Mouse (Mus musculus) layer of hippocampus, adult 11-12 months (tissue): ENCODE data around the gene Ciz1.

Experiments used
- DNase-seq: peaks from one replicate; pipeline ENCODE4 v3.0.0; 2022; ENCODE audit warnings: low spot score

The Ciz1 gene

DNA sequence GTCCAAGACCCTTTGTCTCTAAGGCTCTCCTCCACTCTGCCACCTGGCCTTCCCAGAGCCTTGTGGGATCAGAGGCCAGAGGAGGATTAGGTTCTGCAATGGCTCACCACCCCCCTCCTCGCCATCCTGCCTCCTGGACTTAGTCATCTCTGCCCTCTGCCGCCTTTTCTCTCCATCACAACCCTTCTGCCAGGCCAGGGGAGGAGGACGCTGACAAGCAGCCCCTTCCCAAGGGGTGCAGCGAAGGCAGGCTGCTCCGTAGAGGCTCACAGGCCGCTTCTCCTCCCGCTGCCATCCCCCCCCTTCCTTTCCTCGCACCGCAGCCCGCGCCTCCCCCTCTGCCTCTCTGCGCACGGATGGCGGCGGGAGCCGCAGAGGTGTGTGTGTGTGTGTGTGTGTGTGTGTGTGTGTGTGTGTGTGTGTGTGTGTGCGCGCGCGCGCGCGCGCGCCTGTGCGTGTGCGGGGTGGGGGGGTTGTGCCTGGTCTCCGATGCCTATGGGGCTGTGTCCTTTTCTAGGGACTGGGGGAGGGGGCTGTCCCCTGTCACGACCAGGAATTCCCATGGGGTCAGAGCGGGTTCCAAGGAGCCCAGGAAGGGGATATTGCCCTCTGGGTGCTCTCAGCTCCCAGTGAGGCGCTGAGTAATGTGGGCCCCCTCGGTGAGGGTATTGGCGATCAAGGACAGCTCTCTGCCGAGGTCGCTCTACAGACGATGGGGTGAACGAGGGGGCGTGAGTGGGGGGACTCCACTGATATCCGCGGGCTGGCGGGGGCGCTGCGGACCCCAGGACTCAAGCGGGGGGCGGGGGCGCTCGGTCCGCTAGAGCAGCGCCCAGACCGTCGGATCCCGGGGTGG, at the start of gene Ciz1:
Ciz1 (plus strand) TSS at position 177 of the 856 bp plus-strand sequence.
- peak; percentile 52 for DNase-seq

- DNase-seq = no peak
These were observed 49.2 kb upstream of the Ciz1 start for GRCm38 (mm10) chr2:32302952-32303351.

DNA sequence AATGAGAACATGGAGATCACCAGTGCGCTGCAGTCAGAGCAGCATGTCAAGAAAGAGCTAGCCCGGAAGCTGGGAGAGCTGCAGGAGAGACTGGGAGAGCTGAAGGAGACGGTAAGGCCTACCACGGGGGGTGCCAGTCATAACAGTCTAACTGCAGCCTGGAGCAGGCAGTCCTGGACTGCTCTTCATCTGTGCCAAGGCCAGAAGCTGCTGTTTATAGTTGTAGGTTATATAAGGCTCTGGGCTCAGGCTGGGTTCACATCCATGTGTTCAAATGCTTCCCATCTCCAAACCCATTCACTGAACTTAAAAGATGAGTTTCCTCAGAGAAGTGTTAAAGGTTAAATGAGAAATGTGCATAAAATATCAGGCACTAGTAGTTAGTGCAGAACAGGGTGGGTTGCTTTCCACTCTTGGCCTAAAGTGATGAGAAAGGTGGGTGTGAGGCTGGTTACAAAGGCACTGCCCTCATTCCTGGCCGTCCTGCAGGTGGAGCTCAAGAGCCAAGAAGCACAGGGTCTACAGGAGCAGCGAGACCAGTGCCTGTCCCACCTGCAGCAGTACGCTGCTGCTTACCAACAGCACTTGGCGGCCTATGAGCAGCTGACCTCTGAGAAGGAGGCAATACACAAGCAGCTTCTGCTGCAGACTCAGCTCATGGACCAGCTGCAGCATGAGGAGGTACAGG, 47.8 kb upstream of the Ciz1 start:
- DNase-seq = no peak

GRCm38 (mm10) chr2:32305668-32306067, 46.5 kb upstream of the Ciz1 start:
- DNase-seq = no peak

GRCm38 (mm10) chr2:32306176-32306575, 46.0 kb upstream of the Ciz1 start:
- DNase-seq = no peak

GRCm38 (mm10) chr2:32307247-32307798, 44.8 kb upstream of the Ciz1 start:
- no peak for DNase-seq

DNA sequence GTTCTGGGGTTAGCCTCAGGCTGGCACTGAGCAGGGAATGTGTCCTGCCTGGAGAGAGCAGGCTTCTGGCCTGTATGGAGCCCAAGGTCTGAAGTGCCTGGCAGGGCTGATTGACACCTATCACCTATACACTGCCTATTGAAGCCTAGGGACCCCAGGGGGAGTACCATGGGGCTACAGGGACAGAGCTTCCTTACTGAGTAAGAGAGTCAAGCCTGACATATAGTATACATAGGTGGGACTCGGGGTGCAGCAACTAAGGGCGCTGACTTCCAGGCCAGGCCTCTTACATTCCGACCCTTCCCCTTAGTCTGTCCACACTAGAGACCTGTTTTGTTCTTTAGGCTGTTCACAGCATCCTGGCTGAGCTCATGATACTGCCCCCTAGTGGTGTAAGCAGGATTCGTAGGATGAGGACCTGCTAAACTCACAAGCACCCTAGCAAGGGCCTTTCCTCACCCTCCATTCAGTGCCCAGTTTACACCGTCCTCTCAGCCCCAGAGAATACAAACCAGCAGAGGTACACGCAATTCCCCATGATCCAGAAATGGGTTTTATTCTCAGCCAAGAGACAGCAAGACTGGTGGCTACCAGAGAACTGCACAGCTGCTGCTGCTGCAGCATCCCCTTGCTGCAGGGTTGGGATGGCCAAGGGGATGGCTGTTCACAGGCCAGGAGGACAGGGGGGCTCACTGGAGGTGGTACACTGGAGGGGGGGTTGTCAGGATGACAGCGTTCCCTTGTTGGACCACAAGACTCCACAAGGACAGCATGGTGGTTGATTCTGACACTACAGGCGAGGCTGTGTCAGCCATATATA, 44.0 kb upstream of the Ciz1 start:
- DNase-seq = peak; percentile 82

DNA sequence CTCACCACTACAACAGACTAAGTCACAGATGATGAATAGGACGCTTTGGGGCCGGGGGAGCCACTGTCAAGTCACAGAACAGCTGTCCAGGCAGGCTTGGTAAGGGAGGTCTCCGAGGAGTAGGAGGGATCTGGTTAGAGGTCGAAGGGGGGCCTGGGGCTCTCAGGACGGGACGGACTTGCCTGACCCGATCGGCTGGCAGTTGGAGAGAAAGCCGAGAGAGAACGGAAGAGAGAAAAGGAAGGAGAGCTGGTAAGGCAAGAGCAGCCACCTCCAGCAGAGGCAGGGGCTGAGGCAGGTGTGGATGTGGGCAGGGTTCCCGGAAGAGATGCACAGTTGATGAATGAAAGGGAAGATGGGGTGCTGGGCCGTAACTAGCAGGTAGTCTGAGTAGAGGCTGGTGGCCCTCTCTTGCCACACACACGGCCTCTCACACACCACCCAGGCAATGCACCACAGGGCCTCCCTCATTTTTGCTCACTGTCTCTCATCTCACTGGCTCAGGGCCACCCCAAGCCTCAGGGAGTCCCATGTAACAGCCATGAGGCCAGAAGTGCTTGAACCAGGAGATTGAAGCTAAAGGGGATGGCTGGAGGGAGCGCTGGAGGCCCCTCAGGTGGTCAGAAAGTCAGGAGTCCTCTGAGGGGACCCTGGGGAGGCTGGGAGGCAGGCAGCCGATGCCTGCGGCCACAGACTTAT, 43.1 kb upstream of the Ciz1 start:
- no peak for DNase-seq

DNA sequence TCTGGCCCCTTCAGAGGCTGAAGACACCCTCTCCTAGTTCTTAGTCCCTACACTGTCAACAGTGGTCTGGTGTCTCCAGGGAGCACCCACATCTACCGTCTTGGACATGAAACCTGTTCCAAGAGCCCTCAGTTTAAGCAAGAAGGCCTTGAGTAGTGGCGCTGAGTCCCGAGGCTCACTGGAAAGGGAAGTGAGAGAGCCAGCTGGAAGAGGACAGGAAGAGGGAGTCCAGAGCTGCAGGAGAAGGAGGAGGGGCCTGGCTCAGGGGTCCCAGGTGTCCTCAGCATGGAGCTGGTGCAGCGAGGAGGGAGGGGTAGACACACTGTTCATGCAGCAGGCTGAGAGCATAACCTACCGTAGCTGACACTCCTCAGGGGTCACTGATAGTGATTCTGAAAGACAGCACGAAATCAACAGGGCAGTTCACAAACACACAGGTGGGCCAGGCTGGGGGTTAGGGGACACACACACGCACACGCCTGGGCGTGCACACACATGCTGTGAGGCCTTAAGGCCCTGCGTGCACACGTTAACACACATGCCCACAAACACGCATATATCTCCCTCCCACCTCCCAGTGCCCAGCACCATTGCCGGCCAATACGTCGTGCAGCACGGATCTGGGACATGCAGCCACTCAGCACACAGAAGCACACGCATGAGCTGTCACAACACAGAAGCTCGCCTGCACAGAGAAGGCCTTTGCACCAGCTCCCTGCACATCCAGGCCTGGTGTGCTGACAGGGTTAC, 41.9 kb upstream of the Ciz1 start:
- DNase-seq = no peak

GRCm38 (mm10) chr2:32311443-32312317, 40.4 kb upstream of the Ciz1 start:
- DNase-seq = no peak

DNA sequence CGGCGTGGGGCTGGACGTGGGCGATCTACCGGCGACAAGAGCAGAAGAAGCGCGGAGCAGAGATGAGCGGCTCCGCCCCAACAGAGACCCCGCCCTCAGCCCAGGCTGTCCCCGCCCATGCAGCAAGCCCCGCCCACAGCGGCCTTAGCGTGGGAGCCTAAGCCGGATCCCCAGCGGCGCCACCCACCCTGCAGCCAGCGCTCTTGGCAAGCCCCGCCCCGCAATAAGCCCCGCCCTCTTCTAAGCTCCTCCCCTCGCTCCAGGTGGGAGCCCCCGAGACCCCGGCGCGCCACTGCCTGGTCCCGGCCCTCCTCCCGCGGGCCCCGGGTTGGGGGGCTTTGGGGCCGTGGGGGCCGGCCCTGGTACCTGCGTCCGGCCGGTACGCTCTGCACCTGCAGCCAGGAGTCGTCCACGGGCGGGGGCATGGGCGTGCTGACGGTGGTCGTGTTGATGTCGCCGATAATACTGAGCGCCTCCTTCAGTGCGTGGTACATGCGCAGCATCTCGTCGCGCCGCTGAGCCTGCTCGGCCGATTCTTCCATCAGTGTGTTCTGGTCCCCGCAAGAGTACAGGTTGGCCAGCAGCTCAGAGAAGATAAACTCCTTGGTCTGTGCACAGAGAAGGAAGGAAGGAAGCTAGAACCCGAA, 39.7 kb upstream of the Ciz1 start:
- peak; percentile 65 for DNase-seq

- DNase-seq = no peak
These were observed 37.3 kb upstream of the Ciz1 start for GRCm38 (mm10) chr2:32314831-32315230.

DNA sequence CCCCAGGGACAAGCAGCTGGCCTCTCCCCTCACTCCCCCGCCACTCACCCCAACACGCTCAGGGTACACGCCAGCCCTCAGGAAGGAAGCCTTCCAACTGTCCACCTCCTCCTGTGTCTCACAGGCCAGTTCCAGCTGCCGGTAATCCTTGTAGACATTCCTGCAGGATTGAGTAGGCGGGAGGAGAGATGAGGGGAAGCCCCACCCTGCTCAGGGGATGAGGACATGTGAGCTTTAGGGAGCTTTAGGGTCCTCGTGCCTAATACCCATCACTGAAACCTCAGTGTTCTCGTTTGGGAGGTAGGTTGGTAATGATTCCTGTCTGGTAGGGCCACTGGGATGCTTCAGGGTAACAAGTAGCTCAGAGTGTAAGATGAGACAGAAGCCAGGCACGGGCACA, 36.4 kb upstream of the Ciz1 start:
- DNase-seq = no peak

DNA sequence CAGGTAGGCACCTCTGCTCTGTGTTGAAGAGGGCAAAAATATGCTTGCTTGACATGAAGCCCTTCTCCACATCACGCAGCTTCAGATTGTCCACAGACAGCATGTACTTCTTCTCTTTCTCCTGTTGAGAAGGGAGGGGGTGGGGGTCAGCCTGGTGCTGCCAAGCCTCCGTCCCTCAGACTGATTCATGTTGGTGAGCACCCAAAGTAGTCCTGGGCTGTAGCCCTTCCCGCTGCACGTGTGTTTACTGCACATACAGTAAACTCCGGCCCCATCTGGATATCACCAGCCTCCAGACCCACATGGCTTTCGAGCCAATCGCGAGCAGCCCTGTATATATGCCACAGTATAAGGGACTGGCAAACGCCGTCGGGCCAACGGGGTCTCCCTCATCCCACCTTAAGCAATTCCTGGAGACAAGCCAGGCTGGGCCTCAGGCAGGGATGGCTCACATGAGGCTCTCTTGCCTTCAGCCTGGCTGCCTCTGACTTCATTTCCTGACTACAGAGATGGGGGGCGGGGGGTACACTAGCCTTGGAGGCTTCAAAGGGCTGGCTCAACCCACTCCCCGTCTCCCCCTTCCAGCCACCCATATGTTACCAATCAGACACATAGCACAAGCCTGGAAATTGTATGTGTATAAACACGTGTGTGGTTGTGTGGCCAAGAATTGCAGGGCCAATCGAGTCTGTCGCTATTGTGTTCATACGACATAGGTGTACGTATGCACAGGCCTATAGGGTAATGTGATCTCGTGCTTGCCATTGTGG, 35.1 kb upstream of the Ciz1 start:
- DNase-seq = no peak

- DNase-seq = no peak
These were observed 34.2 kb upstream of the Ciz1 start for GRCm38 (mm10) chr2:32317791-32318417.

GRCm38 (mm10) chr2:32318709-32319585, 33.2 kb upstream of the Ciz1 start:
- no peak for DNase-seq
